Mouse (Mus musculus) small intestine, adult 2 months (tissue): ENCODE results near the gene Mindy4.
A peak's percentile ranks its signal among the peaks of the same experiment; 100 is the strongest.

Experiments
- CTCF ChIP-seq: fragments of 200-500 bp; IDR thresholded peaks from 2 replicates; pipeline ENCODE4 v1.5.1; 2012; ENCODE audit warnings: low read depth, mild to moderate bottlenecking, control low read depth, inconsistent platforms, low read length, moderate library complexity, mixed read lengths; ENCODE audit not compliant: insufficient replicate concordance, insufficient read length; ENCODE audit errors: extremely low read depth
- POLR2A ChIP-seq: fragments of 200-500 bp; IDR thresholded peaks from 2 replicates; pipeline ENCODE4 v1.6.1; 2012; ENCODE audit warnings: low read depth, mild to moderate bottlenecking, control low read depth, inconsistent platforms, low read length, moderate library complexity

DNA sequence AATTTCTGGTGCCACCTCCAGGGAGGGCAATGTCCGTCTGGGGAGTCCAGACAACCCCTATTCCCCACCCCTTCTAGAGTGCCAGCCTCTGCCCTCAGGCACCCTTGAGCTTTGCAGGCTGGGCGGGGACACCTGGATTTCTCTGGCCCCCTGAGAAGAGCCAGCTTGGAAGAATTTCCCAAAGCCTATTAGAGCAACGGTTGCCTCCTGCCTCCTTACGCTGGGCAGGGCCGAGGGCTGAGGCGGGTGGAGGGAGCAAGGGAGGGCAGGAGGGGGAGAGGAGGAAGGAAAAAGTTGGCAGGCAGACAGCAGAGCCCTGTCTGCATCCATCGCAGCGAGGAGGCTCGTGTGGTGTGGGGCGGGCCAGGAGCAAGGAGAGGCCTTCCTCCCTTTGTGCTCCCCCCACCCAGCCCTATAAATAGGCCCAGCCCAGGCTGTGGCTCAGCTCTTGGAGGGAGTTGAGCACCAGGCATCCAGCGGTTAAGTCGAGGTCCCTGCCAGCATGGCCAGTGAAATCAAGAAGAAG is 132.9 kb downstream of the Mindy4 start, which contains the start of gene Aqp1:
- TF ChIP-seq CTCF (no peak), POLR2A (peak; percentile 91)
